Mouse (Mus musculus) liver, embryonic 16.5 days (tissue): ENCODE measurements around the gene Bglap. TPM values are rescaled to one million over a fixed set of nuclear protein-coding genes. Genes with fewer than 3 reads are reported as not detected.
A peak's percentile ranks its signal among the peaks of the same experiment; 100 is the strongest.

Experiments used
- ATAC-seq: fragments of 200-750 bp; cut with Nextera tagmentation; 2 replicates; pipeline ENCODE4 v1.8.0; 2017; ENCODE audit warnings: low read depth, mild to moderate bottlenecking, moderate number of reproducible peaks, moderate library complexity
- H3K27ac ChIP-seq: fragments of 300-500 bp; sonication (generic); 2 replicates; pipeline ENCODE4 v1.5.1; 2014; ENCODE audit warnings: mild to moderate bottlenecking, low read length
- H3K27me3 ChIP-seq: fragments of 300-500 bp; sonication (generic); 2 replicates; pipeline ENCODE4 v1.6.1; 2014; ENCODE audit warnings: low read depth, low read length, mixed read lengths; ENCODE audit not compliant: control insufficient read depth, insufficient read depth
- H3K36me3 ChIP-seq: fragments of 300-500 bp; sonication (generic); 2 replicates; pipeline ENCODE4 v1.6.1; 2014; ENCODE audit warnings: mild to moderate bottlenecking; ENCODE audit not compliant: control insufficient read depth, insufficient read depth
- H3K4me1 ChIP-seq: fragments of 300-500 bp; sonication (generic); 2 replicates; pipeline ENCODE4 v1.6.1; 2014; ENCODE audit warnings: low read depth, low read length, mixed read lengths; ENCODE audit not compliant: control insufficient read depth
- H3K4me2 ChIP-seq: fragments of 300-500 bp; sonication (generic); 2 replicates; pipeline ENCODE4 v1.6.1; 2014; ENCODE audit warnings: low read depth, low read length, mixed read lengths
- H3K4me3 ChIP-seq: fragments of 300-500 bp; sonication (generic); 2 replicates; pipeline ENCODE4 v1.5.1; 2014; ENCODE audit warnings: low read depth, mild to moderate bottlenecking, low read length
- H3K9ac ChIP-seq: fragments of 300-500 bp; sonication (generic); 2 replicates; pipeline ENCODE4 v1.6.1; 2014; ENCODE audit warnings: low read depth, low read length
- H3K9me3 ChIP-seq: fragments of 300-500 bp; sonication (generic); replicated peaks from 2 replicates; pipeline ENCODE4 v1.6.1; 2016; ENCODE audit warnings: low read length; ENCODE audit not compliant: control insufficient read depth
- WGBS: fragments of 180-500 bp; shearing (Covaris S2); extraction: QIAGEN DNeasy Blood & Tissue Kit; methylation state at CpG from one replicate; pipeline ENCODE4 v1.1.7; 2014; ENCODE audit not compliant: insufficient replicate concordance; 5-methylcytosine and 5-hydroxymethylcytosine counted together
- polyA plus RNA-seq: library from polyadenylated mRNA; unstranded; fragments of >200 nt; fragmentation: Nextera tagmentation; extraction: Ambion mirVana; gene quantifications from 2 replicates; pipeline ENCODE4 v1.2.1, GENCODE M21; 2015

Bglap gene
- polyA plus RNA-seq, 1 experiment from 2014 or later: not detected

- Histone ChIP-seq H3K36me3 (peaks cover 53% of the 10 kb centered on the region), H3K4me3 (no peak overlapping the region), H3K27ac (peak overlapping the region; percentile 87), H3K4me2 (no peak overlapping the region), H3K9me3 (no peaks in the 10 kb centered on the region), H3K27me3 (peaks cover 17% of the 10 kb centered on the region), H3K4me1 (peaks cover 51% of the 10 kb centered on the region), H3K9ac (no peak overlapping the region)
- ATAC-seq: no peak
- 80% methylated on average over 2 of the region's 2 CpGs for WGBS
Observed at GRCm38 (mm10) chr3:88361612-88362313, 22.5 kb downstream of the Bglap start.

DNA sequence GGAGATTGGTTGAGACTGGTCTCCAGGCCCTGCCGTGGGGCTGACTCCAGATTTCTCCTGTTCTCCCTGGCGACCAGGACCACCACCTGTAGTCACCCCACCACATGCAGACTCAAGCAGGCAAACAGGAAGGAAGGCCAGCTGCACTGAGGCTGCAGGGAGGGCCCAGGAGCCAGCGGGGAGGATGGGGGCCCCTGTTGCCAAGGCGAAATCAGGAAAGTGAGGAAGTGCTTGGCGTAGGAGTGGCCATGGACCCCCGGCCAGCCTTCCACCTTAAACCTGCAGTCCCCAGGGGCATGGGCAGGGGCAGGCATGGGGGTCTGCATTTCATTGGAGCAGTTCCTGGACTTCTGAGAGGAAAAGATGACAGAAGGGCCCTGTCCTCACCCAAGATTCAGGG is 23.2 kb downstream of the Bglap start:
- 50% methylated on average over 6 of the region's 6 CpGs for WGBS
- Histone ChIP-seq H3K4me1 (peaks cover 51% of the 10 kb centered on the region), H3K9me3 (no peaks in the 10 kb centered on the region), H3K27ac (no peak overlapping the region), H3K4me2 (no peak overlapping the region), H3K36me3 (peaks cover 58% of the 10 kb centered on the region), H3K27me3 (peaks cover 13% of the 10 kb centered on the region), H3K9ac (no peak overlapping the region), H3K4me3 (no peak overlapping the region)
- no peak for ATAC-seq

DNA sequence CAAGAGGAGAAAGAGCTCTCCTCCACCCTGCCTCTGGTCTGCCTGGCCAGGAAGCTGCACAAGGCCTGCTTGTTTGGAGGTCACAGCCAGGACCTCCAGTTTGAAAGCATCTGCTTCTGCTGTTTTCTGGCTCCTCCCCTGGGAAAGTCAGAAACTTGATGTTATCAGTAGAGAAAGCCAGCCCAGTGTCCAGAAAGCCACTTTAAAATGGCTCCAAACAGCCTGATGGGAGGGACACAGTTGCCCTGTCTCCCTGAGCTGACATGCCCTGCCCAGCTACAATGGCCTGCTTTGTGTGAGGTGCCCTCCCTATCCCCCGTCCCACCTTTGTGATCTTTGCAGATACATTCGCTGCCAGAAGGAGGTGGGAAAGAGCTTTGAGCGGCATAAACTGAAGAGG is 24.3 kb downstream of the Bglap start:
- no peak for ATAC-seq
- Histone ChIP-seq H3K9ac (no peak overlapping the region), H3K36me3 (peaks cover 69% of the 10 kb centered on the region), H3K4me2 (no peak overlapping the region), H3K4me1 (peaks cover 42% of the 10 kb centered on the region), H3K27me3 (peaks cover 2% of the 10 kb centered on the region; the same call in 1 of the 2 replicates), H3K4me3 (no peak overlapping the region), H3K9me3 (no peaks in the 10 kb centered on the region), H3K27ac (0 out of 2 replicates have a peak overlapping the region, but pooled peaks have one; percentile 5)
- WGBS: 75% methylated on average over 3 of the region's 3 CpGs

DNA sequence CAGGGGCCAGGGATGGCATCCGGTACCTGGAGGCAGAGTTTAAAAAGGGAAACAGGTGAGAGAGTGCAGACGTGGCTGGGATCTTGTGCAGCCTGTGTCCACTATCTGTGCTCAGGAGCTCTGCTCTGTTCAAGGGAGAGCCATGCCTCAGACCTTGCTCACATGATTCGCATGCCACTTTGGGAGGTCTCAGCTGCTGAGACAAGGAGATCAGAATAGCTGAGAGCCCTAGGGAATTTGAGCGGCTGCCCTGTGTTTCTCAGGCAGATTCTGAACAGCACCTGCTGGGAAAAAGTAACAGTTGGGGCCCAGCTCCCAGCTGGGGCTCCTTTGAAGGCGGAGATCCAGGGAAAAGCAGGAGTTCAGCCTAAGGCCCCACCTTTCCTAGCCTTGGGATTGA is 24.7 kb downstream of the Bglap start:
- no peak overlapping the region for H3K4me2 ChIP-seq
- H3K27ac ChIP-seq: 0 out of 2 replicates have a peak overlapping the region, but pooled peaks have one; percentile 5
- H3K9ac ChIP-seq: no peak overlapping the region
- peaks cover 73% of the 10 kb centered on the region for H3K36me3 ChIP-seq
- peaks cover 37% of the 10 kb centered on the region for H3K4me1 ChIP-seq
- WGBS: 83% methylated on average over 5 of the region's 5 CpGs
- ATAC-seq: no peak
- H3K27me3 ChIP-seq: no peaks in the 10 kb centered on the region
- H3K9me3 ChIP-seq: no peaks in the 10 kb centered on the region
- no peak overlapping the region for H3K4me3 ChIP-seq

DNA sequence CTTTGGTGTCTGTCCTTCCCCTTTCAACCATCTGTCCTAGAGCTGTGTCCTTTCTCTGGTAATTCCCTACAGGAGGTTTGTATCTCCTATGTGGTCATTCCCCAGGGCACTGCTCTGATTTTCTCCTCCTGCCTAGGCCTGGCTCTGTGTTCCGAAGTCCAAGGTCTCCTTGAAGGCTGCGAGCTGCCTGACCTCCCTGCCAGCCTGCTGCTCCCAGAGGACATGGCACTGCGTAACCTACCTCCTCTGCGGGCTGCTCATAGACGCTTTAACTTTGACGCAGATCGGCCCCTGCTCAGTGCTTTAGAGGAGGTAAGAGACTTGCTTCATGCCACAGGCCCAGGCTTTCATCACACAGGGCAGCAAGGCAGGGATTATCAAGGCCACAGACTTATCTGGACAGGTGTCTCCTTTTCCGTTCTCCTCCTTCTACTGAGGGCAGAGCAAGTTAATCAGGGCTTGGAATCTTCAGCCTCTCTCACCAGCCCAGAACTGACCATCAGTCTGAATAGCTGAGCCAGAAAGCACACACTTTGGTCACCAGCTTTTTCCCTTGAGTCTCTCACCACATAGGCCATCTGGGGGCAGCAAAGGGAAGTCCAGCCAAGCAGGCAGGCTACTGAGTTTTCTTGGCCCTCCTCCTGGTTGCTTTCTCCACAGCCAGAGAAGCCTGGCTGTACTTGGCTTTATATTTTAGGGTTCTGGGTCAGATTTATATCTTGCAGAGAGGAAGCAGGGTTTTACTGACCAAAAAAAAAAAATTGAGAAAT is 29.7 kb downstream of the Bglap start:
- Histone ChIP-seq H3K9ac (no peak overlapping the region), H3K27me3 (no peaks in the 10 kb centered on the region), H3K4me3 (no peak overlapping the region), H3K4me1 (no peaks in the 10 kb centered on the region), H3K27ac (no peak overlapping the region), H3K4me2 (no peak overlapping the region), H3K9me3 (no peaks in the 10 kb centered on the region), H3K36me3 (peaks cover 96% of the 10 kb centered on the region)
- 91% methylated on average over 8 of the region's 8 CpGs for WGBS
- no peak for ATAC-seq

- Histone ChIP-seq H3K9ac (no peak overlapping the region), H3K9me3 (no peaks in the 10 kb centered on the region), H3K27me3 (no peaks in the 10 kb centered on the region), H3K4me2 (no peak overlapping the region), H3K27ac (no peak overlapping the region), H3K4me3 (no peak overlapping the region), H3K36me3 (peaks cover 92% of the 10 kb centered on the region), H3K4me1 (no peaks in the 10 kb centered on the region)
- 89% methylated on average over 9 of the region's 9 CpGs for WGBS
- ATAC-seq: no peak
Observed at GRCm38 (mm10) chr3:88352907-88353306, 31.4 kb downstream of the Bglap start.

DNA sequence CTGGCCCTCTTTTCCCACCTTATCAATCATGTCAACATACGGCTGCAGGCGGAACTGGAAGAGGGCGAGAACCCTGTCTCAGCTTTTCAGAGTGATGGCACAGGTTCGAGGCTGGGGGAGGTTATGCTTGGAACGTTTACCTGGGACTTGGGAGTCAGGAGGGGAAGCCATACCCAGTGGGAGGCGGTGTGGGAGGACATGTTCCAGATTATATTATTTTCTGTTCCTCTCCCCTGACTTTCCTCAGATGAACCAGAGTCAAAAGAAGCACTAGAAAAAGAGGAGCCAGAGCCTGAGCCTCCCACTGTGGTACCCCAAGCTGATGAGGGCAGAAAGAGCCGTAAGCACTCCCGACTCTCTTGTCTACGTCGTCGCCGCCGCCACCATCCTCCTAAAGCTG is 33.5 kb downstream of the Bglap start:
- no peaks in the 10 kb centered on the region for H3K27me3 ChIP-seq
- no peaks in the 10 kb centered on the region for H3K4me1 ChIP-seq
- H3K9ac ChIP-seq: no peak overlapping the region
- no peaks in the 10 kb centered on the region for H3K9me3 ChIP-seq
- H3K36me3 ChIP-seq: peaks cover 91% of the 10 kb centered on the region
- H3K4me3 ChIP-seq: no peak overlapping the region
- no peak overlapping the region for H3K4me2 ChIP-seq
- no peak for ATAC-seq
- no peak overlapping the region for H3K27ac ChIP-seq
- WGBS: 88% methylated on average over 13 of the region's 13 CpGs

DNA sequence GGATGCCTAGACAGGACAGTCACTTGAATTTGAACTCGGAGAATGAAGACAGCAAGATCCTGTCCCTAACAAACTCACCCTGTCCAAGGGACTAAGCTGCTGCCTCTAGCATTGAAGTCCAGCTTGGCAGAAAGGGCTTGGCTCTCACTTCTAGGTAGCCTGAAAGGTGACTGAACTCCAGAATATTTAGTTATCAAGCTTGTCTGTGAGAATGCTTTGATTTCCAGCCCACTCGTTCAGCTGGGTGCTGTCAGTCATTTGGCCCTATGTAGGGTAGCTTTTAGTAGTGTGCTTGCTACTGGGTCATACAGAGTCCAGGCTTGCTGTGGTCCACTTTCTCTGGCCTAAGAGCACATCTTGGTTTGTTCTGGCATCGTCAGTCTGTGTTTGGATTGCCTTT is 45.3 kb downstream of the Bglap start:
- H3K4me2 ChIP-seq: peak overlapping the region; percentile 86
- H3K9ac ChIP-seq: peak overlapping the region; percentile 48
- peak overlapping the region; percentile 27 for H3K4me3 ChIP-seq
- peaks cover 40% of the 10 kb centered on the region for H3K4me1 ChIP-seq
- H3K27ac ChIP-seq: peak overlapping the region; percentile 79
- peaks cover 19% of the 10 kb centered on the region for H3K36me3 ChIP-seq
- no peaks in the 10 kb centered on the region for H3K9me3 ChIP-seq
- WGBS: 54% methylated on average over 3 of the region's 3 CpGs
- no peak for ATAC-seq
- H3K27me3 ChIP-seq: no peaks in the 10 kb centered on the region

DNA sequence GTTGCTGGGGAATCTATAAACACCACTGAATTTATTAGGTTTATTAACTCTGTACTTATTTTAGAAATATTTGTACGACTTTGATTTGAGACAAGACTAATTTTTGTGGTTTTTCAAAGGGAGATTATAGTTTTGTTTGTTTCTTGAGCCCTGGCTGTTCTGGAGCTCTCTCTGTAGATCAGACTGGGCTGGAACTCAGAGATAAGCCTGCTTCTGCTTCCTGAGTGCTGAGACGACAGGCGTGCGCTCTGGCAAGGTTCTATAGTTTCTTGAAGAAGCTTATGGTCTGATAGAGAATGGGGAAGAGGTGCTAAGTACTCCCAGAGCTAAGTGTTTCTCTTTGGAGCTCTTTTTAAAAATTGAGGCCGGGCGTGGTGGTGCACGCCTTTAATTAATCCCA is 45.9 kb downstream of the Bglap start:
- Histone ChIP-seq H3K36me3 (peaks cover 12% of the 10 kb centered on the region), H3K27me3 (no peaks in the 10 kb centered on the region), H3K27ac (peak overlapping the region; percentile 79), H3K4me3 (peak overlapping the region; percentile 27), H3K4me1 (peaks cover 45% of the 10 kb centered on the region), H3K9ac (peak overlapping the region; percentile 48), H3K4me2 (peak overlapping the region; percentile 86), H3K9me3 (no peaks in the 10 kb centered on the region)
- 22% methylated on average over 7 of the region's 7 CpGs for WGBS
- peak; percentile 42 for ATAC-seq
